Mouse (Mus musculus) left cerebral cortex, adult 2 months (tissue): ENCODE data around the gene Sirt4. TPM values are rescaled to one million over a fixed set of nuclear protein-coding genes. Genes with fewer than 3 reads are reported as not detected.

Experiments used
- DNase-seq, 2 experiments: peaks; one replicate each; pipeline ENCODE4 v3.0.0; 2021 to 2022; ENCODE audit warnings: low spot score in 2 of 2, mixed read lengths in 1 of 2; ENCODE audit errors: extremely low spot score in 1 of 2
- H3K27ac ChIP-seq: fragments of 200-600 bp; 2 replicates; pipeline ENCODE4 v1.8.1; 2022
- H3K4me3 ChIP-seq: fragments of 200-600 bp; 2 replicates; pipeline ENCODE4 v1.8.1; 2022
- CTCF ChIP-seq: fragments of 200-600 bp; IDR thresholded peaks from 2 replicates; pipeline ENCODE4 v1.8.1; 2022; ENCODE audit warnings: antibody characterized with exemption, mild to moderate bottlenecking, moderate library complexity
- intact Hi-C: fragments of 180-260 bp; cut with DNase I; formaldehyde crosslinking; loops from one replicate; pipeline ENCODE4 v1.15.1; 2025
- total RNA-seq, 2 experiments: library from RNA; stranded (reverse); gene quantifications; 2 replicates each; pipeline ENCODE4 v1.2.3; 2021

Gene Sirt4
- total RNA-seq, 2 experiments from 2014 or later, result 40.7 to 43.5 TPM

- intact Hi-C loops, result no loop called here
- H3K27ac ChIP-seq, result peak overlapping the region; percentile 95
- no peak for TF ChIP-seq CTCF
- H3K4me3 ChIP-seq, result no peak overlapping the region
- no peak for DNase-seq
These were observed 49.4 kb downstream of the Sirt4 start for GRCm38 (mm10) chr5:115434853-115435754.

- Histone ChIP-seq H3K27ac (peak overlapping the region; percentile 95; the same call in 1 of the 2 replicates), H3K4me3 (no peak overlapping the region)
- no peak for DNase-seq
- no peak for TF ChIP-seq CTCF
- intact Hi-C loops, result no loop called here
These were observed 50.2 kb downstream of the Sirt4 start for GRCm38 (mm10) chr5:115434280-115434852.

- Histone ChIP-seq H3K4me3 (no peak overlapping the region), H3K27ac (no peak overlapping the region)
- intact Hi-C loops, result no loop called here
- no peak for TF ChIP-seq CTCF
- no peak for DNase-seq
These were observed 51.3 kb downstream of the Sirt4 start for GRCm38 (mm10) chr5:115433191-115433590.

GRCm38 (mm10) chr5:115432395-115432794 is 52.1 kb downstream of the Sirt4 start:
- TF ChIP-seq CTCF, result no peak
- intact Hi-C loops, result no loop called here
- no peak overlapping the region for H3K4me3 ChIP-seq

GRCm38 (mm10) chr5:115431898-115432259 is 52.6 kb downstream of the Sirt4 start:
- no peak for TF ChIP-seq CTCF
- no peak for DNase-seq
- H3K4me3 ChIP-seq, result 0 out of 2 replicates have a peak overlapping the region, but pooled peaks have one; percentile 3
- H3K27ac ChIP-seq, result no peak overlapping the region
- intact Hi-C loops, result no loop called here

More at GRCm38 (mm10) chr5:115432395-115432794, 52.1 kb downstream of the Sirt4 start:
- DNase-seq, result no peak
- no peak overlapping the region for H3K27ac ChIP-seq

GRCm38 (mm10) chr5:115431061-115431897 is 53.2 kb downstream of the Sirt4 start:
- TF ChIP-seq CTCF, result peak; percentile 61
- H3K4me3 ChIP-seq, result peak overlapping the region; percentile 56
- DNase-seq, result peak in 1 of 2 experiments; percentile 39
- peak overlapping the region; percentile 50 for H3K27ac ChIP-seq
- intact Hi-C loops, result no loop called here

- Histone ChIP-seq H3K27ac (peak overlapping the region; percentile 50; the same call in 1 of the 2 replicates), H3K4me3 (peak overlapping the region; percentile 56)
- no peak for DNase-seq
- intact Hi-C loops, result no loop called here
- TF ChIP-seq CTCF, result no peak
These were observed 54.2 kb downstream of the Sirt4 start for GRCm38 (mm10) chr5:115430187-115430960.

- TF ChIP-seq CTCF, result no peak
- DNase-seq, result peak; percentile 38 to 44
- intact Hi-C loops, result no loop called here
- H3K27ac ChIP-seq, result peak within 1 kb of the TSS; percentile 50; the same call in 1 of the 2 replicates
- H3K4me3 ChIP-seq, result peak within 1 kb of the TSS; percentile 56
These were observed 55.0 kb downstream of the Sirt4 start, which contains the start of gene Msi1 for GRCm38 (mm10) chr5:115429359-115430186. Gene Msi1, plus strand, starts transcription at chr5:115429599.

- no peak for TF ChIP-seq CTCF
- peak overlapping the region; percentile 56 for H3K4me3 ChIP-seq
- peak overlapping the region; percentile 50; the same call in 1 of the 2 replicates for H3K27ac ChIP-seq
- intact Hi-C loops, result no loop called here
- no peak for DNase-seq
These were observed 55.6 kb downstream of the Sirt4 start for GRCm38 (mm10) chr5:115428831-115429358.

Other genes starting within 250 kb of the Sirt4 start
- gene Pop5, start 248.9 kb downstream of the Sirt4 start, total RNA-seq, result 100 to 1,000 TPM; 116 to 117 TPM
- gene Rnf10, start 211.8 kb downstream of the Sirt4 start, total RNA-seq, result 100 to 1,000 TPM; 253 to 265 TPM
- 10 to 100 TPM; 39.9 to 41.9 TPM for gene Coq5, start 205.1 kb downstream of the Sirt4 start, total RNA-seq
- 100 to 1,000 TPM; 608 to 642 TPM for gene Dynll1, start 183.7 kb downstream of the Sirt4 start, total RNA-seq
- 10 to 100 TPM; 68.0 to 74.5 TPM for gene Srsf9, start 157.5 kb downstream of the Sirt4 start, total RNA-seq
- gene Gatc, start 143.5 kb downstream of the Sirt4 start, total RNA-seq, result 10 to 100 TPM; 20.6 to 20.9 TPM
- gene Triap1, start 143.5 kb downstream of the Sirt4 start, total RNA-seq, result 10 to 100 TPM; 21.4 to 24.5 TPM
- gene Cox6a1, start 135.7 kb downstream of the Sirt4 start, total RNA-seq, result 100 to 1,000 TPM; 701 to 719 TPM
- gene Msi1, start 55.1 kb downstream of the Sirt4 start, total RNA-seq, result 10 to 100 TPM; 46.1 to 51.8 TPM
- gene Pla2g1b, start 18.5 kb downstream of the Sirt4 start, total RNA-seq, result not detected
- 10 to 100 TPM; 22.8 to 25.7 TPM for gene Pxn, start 22.0 kb upstream of the Sirt4 start, total RNA-seq
- 100 to 1,000 TPM; 183 to 187 TPM for gene Rplp0, start 74.7 kb upstream of the Sirt4 start, total RNA-seq
- 10 to 100 TPM; 70.7 to 73.2 TPM for gene Gcn1l1, start 80.5 kb upstream of the Sirt4 start, total RNA-seq
- 100 to 1,000 TPM in 1 of 2 experiments, 10 to 100 TPM in 1; 99.5 to 101 TPM for gene Rab35, start 147.2 kb upstream of the Sirt4 start, total RNA-seq
- gene Bicdl1, start 246.9 kb upstream of the Sirt4 start, total RNA-seq, result 100 to 1,000 TPM; 164 to 172 TPM